Mouse (Mus musculus): Measurements from ENCODE around the gene Rbm47. TPM values are rescaled to one million over a fixed set of nuclear protein-coding genes. Genes with fewer than 3 reads are reported as not detected.
"Not testable (repeated sequence)": the region's sequence is repeated elsewhere in the genome, so short reads cannot be mapped to it uniquely, and the experiment has no call there.

Rbm47 gene
- polyA plus RNA-seq, 1 experiment from 2014 or later: 9.9 TPM

DNA sequence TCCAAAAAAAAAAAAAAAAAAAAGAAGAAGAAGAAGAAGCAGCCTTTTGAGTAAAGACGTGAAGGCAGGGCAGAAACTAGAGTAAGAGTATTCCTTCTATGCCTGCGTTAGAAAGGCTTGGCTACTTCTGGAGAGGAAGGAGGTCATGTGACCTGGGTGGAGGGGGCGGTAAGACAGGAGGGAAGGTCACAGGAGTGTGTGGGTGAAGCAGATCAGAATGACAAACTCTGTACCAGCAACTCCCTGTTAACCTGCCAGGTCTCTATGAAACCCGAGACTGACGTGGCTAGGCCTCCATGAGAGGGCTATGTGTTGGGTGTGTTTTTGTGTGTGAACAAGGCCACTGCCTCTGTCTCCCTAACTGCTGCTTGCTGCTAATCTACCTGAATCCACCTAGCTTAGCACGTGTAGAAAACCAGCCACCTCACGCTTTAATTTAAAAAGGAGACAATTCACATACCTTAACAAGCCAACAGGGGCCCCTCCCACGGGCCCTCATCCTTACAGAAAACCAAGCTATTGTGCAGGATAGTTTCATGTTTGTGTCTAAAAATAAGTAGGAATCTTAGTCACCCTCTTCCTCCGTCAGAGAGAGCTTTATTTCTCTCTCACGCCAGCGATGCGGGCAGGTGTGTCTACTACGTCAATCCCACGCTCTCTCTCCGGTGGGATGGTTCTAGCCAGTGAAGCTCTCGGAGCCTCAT is 17.7 kb upstream of the Rbm47 start:
- H3K27me3 ChIP-seq (ENCODE audit: insufficient read depth, poor library complexity, severe bottlenecking): no peaks in the 10 kb centered on the region
- H3K27ac ChIP-seq: no peak overlapping the region
- H3K4me1 ChIP-seq (replicated peaks): no peaks in the 10 kb centered on the region
- WGBS: 83% methylated on average over 16 of the region's 16 CpGs
- no peak for DNase-seq (ENCODE audit: low spot score)
- no peak overlapping the region for H3K4me3 ChIP-seq
- H3K9me3 ChIP-seq: no peaks in the 10 kb centered on the region
- no peaks in the 10 kb centered on the region for H3K36me3 ChIP-seq

DNA sequence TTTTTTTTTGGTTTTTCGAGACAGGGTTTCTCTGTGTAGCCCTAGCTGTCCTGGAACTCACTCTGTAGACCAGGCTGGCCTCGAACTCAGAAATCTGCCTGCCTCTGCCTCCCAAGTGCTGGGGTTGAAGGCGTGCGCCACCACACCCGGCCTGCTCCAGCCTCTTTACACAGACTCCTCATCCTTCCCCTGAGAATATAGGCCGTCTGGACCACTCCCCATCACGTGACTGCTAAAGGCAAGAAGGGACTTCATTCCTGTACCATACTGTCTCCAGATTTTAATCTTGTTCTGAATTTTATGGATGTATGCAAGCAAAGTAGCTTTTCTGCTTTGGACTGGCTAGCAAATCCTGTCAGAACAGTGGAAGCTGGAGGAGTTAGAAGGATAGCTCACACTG is 15.7 kb upstream of the Rbm47 start:
- 93% methylated on average over 6 of the region's 7 CpGs for WGBS
- H3K36me3 ChIP-seq, H3K9me3 ChIP-seq: not testable (repeated sequence)

DNA sequence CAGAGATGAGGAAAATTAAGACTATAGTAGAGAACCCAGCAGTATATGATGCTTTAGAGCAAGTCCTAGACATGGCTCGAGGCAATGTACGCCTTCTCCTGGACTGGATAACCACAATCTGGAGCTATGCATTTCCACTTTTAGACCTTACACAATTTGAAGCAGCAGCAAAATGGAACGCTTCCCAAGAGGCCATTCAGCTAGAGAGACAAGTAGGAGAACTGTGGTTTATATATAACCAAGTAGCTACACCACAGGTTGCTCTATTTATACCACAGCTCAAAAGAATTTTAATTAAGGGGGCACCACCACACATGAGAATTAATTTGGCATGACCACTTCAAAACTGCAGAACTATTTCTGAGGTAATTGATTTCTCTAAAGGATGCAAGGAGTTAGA is 9.2 kb upstream of the Rbm47 start:
- H3K36me3 ChIP-seq: no peaks in the 10 kb centered on the region
- no peak for DNase-seq (ENCODE audit: low spot score)
- 91% methylated on average over 3 of the region's 3 CpGs for WGBS
- H3K9me3 ChIP-seq: no peaks in the 10 kb centered on the region
- no peak overlapping the region for H3K4me3 ChIP-seq
- no peaks in the 10 kb centered on the region for H3K27me3 ChIP-seq (ENCODE audit: insufficient read depth, poor library complexity, severe bottlenecking)
- H3K4me1 ChIP-seq (replicated peaks): no peaks in the 10 kb centered on the region
- H3K27ac ChIP-seq: no peak overlapping the region

More for the DNA sequence above, 15.7 kb upstream of the Rbm47 start:
- not testable (repeated sequence) for H3K27ac ChIP-seq; H3K4me1 ChIP-seq (replicated peaks); H3K4me3 ChIP-seq; DNase-seq (ENCODE audit: low spot score); H3K27me3 ChIP-seq (ENCODE audit: insufficient read depth, poor library complexity, severe bottlenecking)

DNA sequence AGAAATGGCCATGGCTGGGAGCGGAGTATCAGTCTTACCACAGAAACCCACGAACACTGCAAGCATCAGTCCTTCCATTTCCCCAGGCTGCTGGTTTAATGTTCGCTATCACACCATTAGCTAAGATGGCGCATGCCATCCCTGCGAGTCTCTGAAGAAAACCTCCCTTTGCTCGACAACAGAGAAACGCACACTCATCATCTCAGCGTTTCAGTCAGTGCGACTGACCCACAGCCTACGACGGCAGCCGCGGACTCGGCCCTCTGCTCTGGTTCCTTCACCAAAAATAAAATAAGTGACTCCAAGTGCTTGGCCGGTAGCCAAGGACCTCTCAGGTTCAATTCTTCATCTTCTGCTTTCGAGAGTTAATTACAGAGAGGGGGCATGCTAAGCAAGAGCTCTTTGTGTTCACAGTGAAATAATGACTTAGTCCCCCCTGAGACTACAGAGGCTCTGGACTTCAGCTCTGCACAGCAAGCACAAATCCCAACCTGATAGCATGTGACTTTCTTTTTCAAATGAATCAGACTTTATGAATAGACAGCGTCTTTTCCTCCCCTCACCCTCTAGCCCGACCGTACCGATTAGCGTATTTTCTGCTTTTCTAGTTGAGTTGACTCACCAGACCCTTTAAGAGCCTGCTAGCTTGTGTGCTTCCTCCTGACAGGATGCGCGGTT is 1.4 kb upstream of the Rbm47 start:
- 92% methylated on average over 23 of the region's 23 CpGs for WGBS
- Histone ChIP-seq H3K27me3 (ENCODE audit: insufficient read depth, poor library complexity, severe bottlenecking) (no peaks in the 10 kb centered on the region), H3K4me1 (replicated peaks) (0 out of 2 replicates have a peak, but pooled peaks cover 4% of the 10 kb centered on the region), H3K36me3 (no peaks in the 10 kb centered on the region), H3K4me3 (no peak overlapping the region), H3K9me3 (0 out of 2 replicates have a peak, but pooled peaks cover 3% of the 10 kb centered on the region), H3K27ac (no peak overlapping the region)
- no peak for DNase-seq (ENCODE audit: low spot score)

DNA sequence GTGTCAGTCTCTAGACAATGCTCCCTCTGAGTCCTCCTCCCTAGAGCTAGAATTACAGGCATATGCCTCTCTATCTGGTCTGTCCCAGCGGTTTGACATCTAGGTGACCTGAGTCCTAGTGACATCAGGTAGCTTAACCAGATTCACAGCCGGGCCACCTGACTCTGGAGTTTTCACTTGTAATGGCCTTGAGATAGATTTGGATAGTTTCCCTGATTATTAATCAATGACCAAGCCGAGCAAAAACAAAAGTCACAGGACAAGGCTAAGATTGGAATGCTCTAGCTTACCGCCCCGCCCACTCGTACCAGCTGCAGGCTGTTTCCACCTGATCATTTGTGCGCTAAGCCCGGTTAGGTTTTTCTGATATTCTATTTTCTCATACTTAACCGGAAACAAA is 2.3 kb downstream of the Rbm47 start:
- Histone ChIP-seq H3K36me3 (no peaks in the 10 kb centered on the region), H3K4me3 (no peak overlapping the region), H3K27me3 (ENCODE audit: insufficient read depth, poor library complexity, severe bottlenecking) (no peaks in the 10 kb centered on the region), H3K4me1 (replicated peaks) (0 out of 2 replicates have a peak, but pooled peaks cover 4% of the 10 kb centered on the region), H3K27ac (no peak overlapping the region), H3K9me3 (0 out of 2 replicates have a peak, but pooled peaks cover under 1% of the 10 kb centered on the region)
- WGBS: 89% methylated on average over 9 of the region's 9 CpGs
- DNase-seq (ENCODE audit: low spot score): no peak

DNA sequence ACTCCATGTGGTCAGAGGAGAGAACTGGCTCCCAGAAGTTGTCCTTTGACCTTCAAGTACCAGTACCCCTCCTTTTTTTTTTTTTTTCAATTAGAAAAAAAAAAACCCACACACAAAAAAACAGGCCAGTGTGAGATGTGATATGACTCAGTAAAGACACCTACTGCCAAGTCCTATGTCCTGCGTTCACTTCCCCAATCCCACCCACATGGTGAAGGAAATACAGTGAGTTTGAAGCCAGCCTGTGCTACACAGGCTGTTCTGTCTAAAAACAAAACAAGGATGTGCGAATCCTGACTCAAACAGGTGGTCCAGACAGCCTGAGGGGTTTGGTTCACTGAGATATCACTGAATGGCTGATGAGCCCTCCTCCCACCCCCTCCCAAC is 3.8 kb downstream of the Rbm47 start:
- no peak for DNase-seq (ENCODE audit: low spot score)
- WGBS: 81% methylated on average over 2 of the region's 2 CpGs
- no peaks in the 10 kb centered on the region for H3K36me3 ChIP-seq
- H3K4me3 ChIP-seq: no peak overlapping the region
- H3K4me1 ChIP-seq (replicated peaks): 0 out of 2 replicates have a peak, but pooled peaks cover 4% of the 10 kb centered on the region
- no peaks in the 10 kb centered on the region for H3K9me3 ChIP-seq
- no peaks in the 10 kb centered on the region for H3K27me3 ChIP-seq (ENCODE audit: insufficient read depth, poor library complexity, severe bottlenecking)
- no peak overlapping the region for H3K27ac ChIP-seq

DNA sequence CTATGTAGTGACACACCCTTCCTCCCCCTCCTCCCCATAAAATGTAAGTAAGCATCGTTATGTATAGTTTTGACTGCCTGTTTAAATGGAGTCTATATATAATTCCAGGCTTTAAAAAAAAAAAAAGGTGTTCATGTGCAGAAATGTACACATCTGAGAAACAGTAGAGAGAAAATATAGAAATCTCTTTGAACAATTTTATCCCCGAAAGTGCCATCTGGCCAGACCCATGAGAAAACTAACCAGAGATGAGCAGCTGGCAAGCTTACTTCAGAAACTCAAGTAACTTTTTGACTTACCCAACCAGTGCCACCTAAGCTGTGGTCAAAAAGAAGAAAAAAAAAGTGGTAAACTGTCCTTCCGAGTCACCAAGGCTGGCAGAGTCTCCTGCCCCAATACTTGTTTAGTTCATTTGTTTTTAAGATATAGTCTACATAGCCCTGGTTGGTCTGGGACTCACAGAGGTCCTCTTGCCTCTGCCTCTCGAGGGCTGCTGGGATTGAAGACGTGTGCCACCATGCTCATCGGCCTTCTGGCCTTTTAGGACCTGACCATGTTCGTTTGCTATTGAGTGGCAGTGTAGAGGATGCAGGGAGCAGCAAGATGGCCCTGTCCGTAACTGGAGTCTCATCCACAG is 4.3 kb downstream of the Rbm47 start:
- H3K4me1 ChIP-seq (replicated peaks): 0 out of 2 replicates have a peak, but pooled peaks cover 4% of the 10 kb centered on the region
- DNase-seq (ENCODE audit: low spot score): no peak

DNA sequence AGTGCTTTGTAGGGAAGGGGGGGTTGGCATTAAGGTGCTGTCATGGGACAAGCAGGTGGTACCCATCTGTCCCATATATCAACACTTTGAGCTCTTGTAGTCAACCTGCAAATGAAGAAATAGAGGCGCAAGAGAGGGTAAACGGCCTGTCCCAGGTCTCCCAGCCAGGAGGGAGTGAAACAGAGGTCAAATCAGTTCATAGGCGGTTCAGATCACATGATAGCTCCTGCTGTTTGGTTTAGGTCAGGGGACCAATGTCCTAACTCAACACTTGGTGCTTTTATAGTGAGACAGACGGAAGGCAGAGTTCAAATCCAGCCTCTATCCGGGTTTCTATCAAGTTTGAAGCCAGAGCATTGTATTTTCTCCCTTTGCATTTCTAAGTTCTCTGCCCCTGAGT is 6.0 kb downstream of the Rbm47 start:
- DNase-seq (ENCODE audit: low spot score): no peak
- no peaks in the 10 kb centered on the region for H3K36me3 ChIP-seq
- no peaks in the 10 kb centered on the region for H3K27me3 ChIP-seq (ENCODE audit: insufficient read depth, poor library complexity, severe bottlenecking)
- 88% methylated on average over 5 of the region's 5 CpGs for WGBS
- H3K9me3 ChIP-seq: no peaks in the 10 kb centered on the region
- no peak overlapping the region for H3K27ac ChIP-seq
- H3K4me1 ChIP-seq (replicated peaks): 0 out of 2 replicates have a peak, but pooled peaks cover 3% of the 10 kb centered on the region
- H3K4me3 ChIP-seq: no peak overlapping the region

More for the DNA sequence above, 4.3 kb downstream of the Rbm47 start:
- no peaks in the 10 kb centered on the region for H3K9me3 ChIP-seq
- no peaks in the 10 kb centered on the region for H3K36me3 ChIP-seq
- no peak overlapping the region for H3K27ac ChIP-seq
- H3K27me3 ChIP-seq (ENCODE audit: insufficient read depth, poor library complexity, severe bottlenecking): no peaks in the 10 kb centered on the region
- H3K4me3 ChIP-seq: no peak overlapping the region
- 85% methylated on average over 8 of the region's 8 CpGs for WGBS

DNA sequence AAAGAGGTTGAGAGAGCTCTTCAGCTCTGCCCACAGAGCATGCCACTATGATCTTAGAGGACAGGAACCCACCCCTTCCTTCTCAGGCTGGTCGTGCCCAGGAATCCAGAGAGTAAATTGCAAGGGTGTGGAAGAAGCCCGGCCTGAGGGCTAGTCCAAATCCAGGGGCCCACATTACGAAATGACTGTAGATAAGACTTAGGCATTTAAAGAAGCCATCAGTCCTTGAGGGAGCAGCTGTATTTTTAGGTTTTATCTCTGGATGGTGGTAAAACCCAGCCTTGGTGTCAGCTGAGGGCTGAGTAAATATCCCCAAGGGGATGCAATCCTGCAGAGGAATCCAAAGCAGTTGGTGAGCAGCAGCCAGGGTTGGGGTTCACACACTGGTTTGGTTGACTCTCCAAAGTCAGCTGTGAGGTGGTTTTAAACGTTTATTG is 6.7 kb downstream of the Rbm47 start:
- 0 out of 2 replicates have a peak, but pooled peaks cover under 1% of the 10 kb centered on the region for H3K4me1 ChIP-seq (replicated peaks)
- H3K9me3 ChIP-seq: no peaks in the 10 kb centered on the region
- WGBS: 74% methylated on average over 4 of the region's 4 CpGs
- no peaks in the 10 kb centered on the region for H3K27me3 ChIP-seq (ENCODE audit: insufficient read depth, poor library complexity, severe bottlenecking)
- no peak for DNase-seq (ENCODE audit: low spot score)
- no peak overlapping the region for H3K27ac ChIP-seq
- H3K36me3 ChIP-seq: no peaks in the 10 kb centered on the region
- H3K4me3 ChIP-seq: no peak overlapping the region

DNA sequence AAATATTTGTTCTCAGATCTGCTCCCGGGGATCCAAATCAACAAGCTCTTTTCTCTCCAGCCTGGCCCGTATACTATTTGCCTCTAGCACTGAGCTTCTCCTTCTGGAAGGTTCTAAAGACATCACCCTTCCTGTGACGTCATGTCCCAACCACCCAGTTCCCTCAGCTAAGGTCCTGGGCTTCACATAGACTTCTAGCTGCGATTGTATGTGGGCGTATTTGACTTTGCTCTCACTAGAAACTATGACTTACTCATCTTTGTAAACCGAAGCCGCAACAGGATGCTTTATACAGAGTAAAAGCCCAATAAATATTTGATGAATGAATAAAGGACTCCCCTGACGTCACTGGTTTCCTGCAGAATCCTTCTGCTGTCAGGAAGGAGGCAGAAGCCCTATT is 7.2 kb downstream of the Rbm47 start:
- H3K27me3 ChIP-seq (ENCODE audit: insufficient read depth, poor library complexity, severe bottlenecking): no peaks in the 10 kb centered on the region
- H3K4me1 ChIP-seq (replicated peaks): peaks cover 5% of the 10 kb centered on the region; the same call in 1 of the 2 replicates
- DNase-seq (ENCODE audit: low spot score): no peak
- no peak overlapping the region for H3K4me3 ChIP-seq
- H3K36me3 ChIP-seq: no peaks in the 10 kb centered on the region
- H3K27ac ChIP-seq: no peak overlapping the region
- H3K9me3 ChIP-seq: no peaks in the 10 kb centered on the region
- WGBS: 87% methylated on average over 8 of the region's 8 CpGs

DNA sequence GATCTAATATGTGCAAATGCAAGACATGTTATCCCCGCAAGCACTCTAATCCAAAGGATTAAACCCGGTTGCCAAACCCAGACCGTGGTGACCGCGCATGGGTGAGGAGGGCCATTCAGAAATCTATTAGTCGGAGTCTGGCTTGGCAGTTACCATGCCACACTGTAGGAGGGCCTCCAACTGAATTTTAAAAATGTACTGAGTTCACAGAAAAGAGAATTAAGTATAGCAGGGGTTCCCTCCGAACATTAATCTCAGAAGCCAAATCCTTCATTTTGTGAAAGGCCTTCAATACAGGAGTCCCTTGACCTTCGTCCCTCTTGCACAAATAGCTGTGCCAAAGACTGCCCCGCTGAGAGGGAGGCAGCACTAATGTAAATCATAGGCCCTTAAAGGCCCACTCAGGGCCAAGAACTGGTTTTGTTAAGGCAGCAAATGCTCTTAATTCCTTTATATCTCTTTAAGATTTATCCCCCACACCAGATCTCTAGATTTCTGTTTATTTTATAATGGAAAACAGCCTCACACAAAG is 16.4 kb downstream of the Rbm47 start:
- DNase-seq (ENCODE audit: low spot score): no peak
- WGBS: 74% methylated on average over 9 of the region's 9 CpGs
- Histone ChIP-seq H3K36me3 (no peaks in the 10 kb centered on the region), H3K4me3 (no peak overlapping the region), H3K9me3 (no peaks in the 10 kb centered on the region), H3K27me3 (ENCODE audit: insufficient read depth, poor library complexity, severe bottlenecking) (peaks cover 31% of the 10 kb centered on the region), H3K27ac (no peak overlapping the region), H3K4me1 (replicated peaks) (peaks cover 13% of the 10 kb centered on the region)

DNA sequence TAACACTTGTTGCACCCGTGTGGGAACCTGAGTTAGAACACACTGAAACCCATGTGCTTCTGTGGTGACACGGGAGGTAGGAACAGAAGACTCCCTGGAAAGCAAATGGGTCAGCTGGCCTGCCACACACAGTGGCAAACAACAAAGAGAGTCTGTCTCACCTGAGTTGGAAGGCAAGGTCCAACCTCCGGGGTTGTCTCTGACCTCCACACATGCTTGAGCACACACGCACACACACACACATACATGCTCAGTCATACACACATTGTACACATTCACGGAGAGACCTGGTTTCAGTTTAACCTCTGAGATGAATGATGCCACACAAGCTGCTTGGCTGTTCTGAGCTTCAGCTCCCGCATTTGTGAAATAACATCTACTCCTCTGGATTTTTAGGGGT is 18.3 kb downstream of the Rbm47 start:
- H3K9me3 ChIP-seq: no peaks in the 10 kb centered on the region
- H3K4me1 ChIP-seq (replicated peaks): peaks cover 26% of the 10 kb centered on the region
- H3K4me3 ChIP-seq: no peak overlapping the region
- no peak overlapping the region for H3K27ac ChIP-seq
- H3K36me3 ChIP-seq: no peaks in the 10 kb centered on the region
- peaks cover 50% of the 10 kb centered on the region for H3K27me3 ChIP-seq (ENCODE audit: insufficient read depth, poor library complexity, severe bottlenecking)
- WGBS: 80% methylated on average over 6 of the region's 6 CpGs
- no peak for DNase-seq (ENCODE audit: low spot score)

DNA sequence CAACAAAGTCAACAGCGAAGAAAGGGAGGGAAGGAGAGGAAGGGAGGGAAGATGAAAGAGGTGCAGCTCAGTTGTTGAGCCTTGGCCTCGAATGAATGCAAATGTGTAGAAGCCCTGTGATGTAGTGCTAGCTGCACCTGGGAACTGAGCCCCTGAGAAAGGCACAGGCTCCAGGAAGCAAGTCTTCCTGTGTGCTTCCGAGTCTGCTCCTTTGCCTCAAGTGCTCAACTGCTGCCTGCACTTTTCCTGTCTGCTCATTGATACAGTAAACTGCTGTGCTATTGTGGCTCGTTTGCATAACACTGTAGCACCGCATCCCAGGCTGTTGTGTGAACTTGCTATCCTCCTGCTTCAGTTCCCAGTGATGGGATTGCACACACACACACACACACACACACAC is 19.4 kb downstream of the Rbm47 start:
- 32% methylated on average over 5 of the region's 5 CpGs for WGBS

More for the DNA sequence above, 19.4 kb downstream of the Rbm47 start:
- Histone ChIP-seq H3K4me1 (replicated peaks) (peaks cover 27% of the 10 kb centered on the region), H3K36me3 (no peaks in the 10 kb centered on the region), H3K4me3 (no peak overlapping the region), H3K9me3 (no peaks in the 10 kb centered on the region), H3K27ac (no peak overlapping the region), H3K27me3 (ENCODE audit: insufficient read depth, poor library complexity, severe bottlenecking) (peaks cover 61% of the 10 kb centered on the region)
- no peak for DNase-seq (ENCODE audit: low spot score)

All from hindbrain, embryonic 10.5 days (tissue).